Mouse (Mus musculus): Measurements from ENCODE around the gene Prkx. TPM values are rescaled to one million over a fixed set of nuclear protein-coding genes. Genes with fewer than 3 reads are reported as not detected.

Gene Prkx
- polyA plus RNA-seq, 1 experiment from 2014 or later, result 9.4 TPM

DNA sequence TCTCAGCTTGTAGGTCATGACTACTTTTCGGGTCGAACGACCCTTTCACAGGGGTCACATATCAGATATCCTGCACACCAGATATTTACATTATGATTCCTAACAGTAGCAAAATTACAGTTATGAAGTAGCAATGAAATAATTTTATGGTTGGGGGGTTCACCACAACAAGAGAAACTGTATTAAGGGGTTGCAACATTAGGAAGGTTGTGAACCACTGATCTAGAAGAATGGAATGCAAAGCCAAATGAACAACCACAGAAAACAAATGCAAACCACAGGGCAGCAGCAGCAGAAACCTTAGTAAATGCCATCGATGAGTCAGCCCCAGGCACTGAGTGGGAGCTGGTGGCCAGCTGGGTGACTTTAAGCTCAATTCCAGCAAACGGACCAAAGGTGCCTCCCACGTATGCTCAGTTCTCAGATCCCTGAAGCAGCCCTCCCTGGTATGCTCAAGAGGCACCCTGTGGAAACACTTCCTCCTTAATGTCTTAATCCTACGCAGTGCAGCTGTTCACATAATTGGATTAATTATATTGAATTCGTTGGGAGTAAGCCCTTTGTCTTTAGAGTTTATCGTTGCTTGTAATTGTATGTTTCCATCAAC lies 62.0 kb downstream of the Prkx start:
- Histone ChIP-seq H3K4me3 (ENCODE audit: low read depth, low read length) (no peak overlapping the region), H3K27ac (ENCODE audit: low read depth, low read length) (no peak overlapping the region), H3K4me1 (ENCODE audit: control insufficient read depth, insufficient read depth, low read length) (no peaks in the 10 kb centered on the region), H3K9me3 (replicated peaks; ENCODE audit: control insufficient read depth, low read length) (no peaks in the 10 kb centered on the region), H3K36me3 (ENCODE audit: control insufficient read depth, insufficient read depth, low read length) (no peaks in the 10 kb centered on the region), H3K4me2 (no peak overlapping the region), H3K9ac (ENCODE audit: low read depth, low read length) (no peak overlapping the region), H3K27me3 (ENCODE audit: control insufficient read depth, insufficient read depth, low read length) (no peaks in the 10 kb centered on the region)
- no peak for ATAC-seq (replicated peaks; ENCODE audit: insufficient number of reproducible peaks, low FRiP score, low TSS enrichment)
- 65% methylated on average over 9 of the region's 9 CpGs for WGBS (ENCODE audit: insufficient replicate concordance)

DNA sequence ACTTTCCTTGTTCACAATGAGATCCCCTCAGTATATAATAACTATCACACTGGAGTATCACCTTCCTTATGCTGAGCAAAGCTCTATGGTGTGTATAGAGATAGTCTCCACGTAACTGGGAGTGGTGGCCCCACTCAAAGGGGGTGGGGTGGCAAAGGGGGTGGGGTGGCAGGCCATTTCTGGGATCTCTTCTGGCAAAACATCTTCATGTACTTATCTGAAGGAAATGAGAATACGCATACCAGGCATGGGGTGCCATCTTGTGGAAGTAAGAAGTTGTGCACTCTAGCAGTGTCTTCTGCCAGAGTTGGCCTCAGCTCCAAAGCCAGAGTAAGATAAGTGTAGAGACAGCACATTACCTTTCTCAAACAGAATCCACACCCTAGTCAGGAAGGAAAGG lies 75.8 kb downstream of the Prkx start:
- Histone ChIP-seq H3K4me2 (no peak overlapping the region), H3K9ac (ENCODE audit: low read depth, low read length) (no peak overlapping the region), H3K27ac (ENCODE audit: low read depth, low read length) (no peak overlapping the region), H3K4me3 (ENCODE audit: low read depth, low read length) (no peak overlapping the region), H3K27me3 (ENCODE audit: control insufficient read depth, insufficient read depth, low read length) (no peaks in the 10 kb centered on the region), H3K9me3 (replicated peaks; ENCODE audit: control insufficient read depth, low read length) (no peaks in the 10 kb centered on the region), H3K36me3 (ENCODE audit: control insufficient read depth, insufficient read depth, low read length) (no peaks in the 10 kb centered on the region), H3K4me1 (ENCODE audit: control insufficient read depth, insufficient read depth, low read length) (no peaks in the 10 kb centered on the region)
- 19% methylated on average over 2 of the region's 2 CpGs for WGBS (ENCODE audit: insufficient replicate concordance)
- no peak for ATAC-seq (replicated peaks; ENCODE audit: insufficient number of reproducible peaks, low FRiP score, low TSS enrichment)

Other genes starting within 250 kb of the Prkx start
- gene Pbsn, start 57.3 kb upstream of the Prkx start, polyA plus RNA-seq (2014; fragmentation: Nextera tagmentation; extraction: Ambion mirVana), result not detected in 2 replicates
- not detected in 2 replicates for gene Gm14744, start 68.5 kb upstream of the Prkx start, polyA plus RNA-seq (2014; fragmentation: Nextera tagmentation; extraction: Ambion mirVana)
- not detected in 2 replicates for gene 5430402E10Rik, start 128.8 kb upstream of the Prkx start, polyA plus RNA-seq (2014; fragmentation: Nextera tagmentation; extraction: Ambion mirVana)

Data from heart, embryonic 11.5 days (tissue).